Mouse (Mus musculus) midbrain, embryonic 14.5 days (tissue): Measurements from ENCODE around the gene Igdcc3. TPM values are rescaled to one million over a fixed set of nuclear protein-coding genes. Genes with fewer than 3 reads are reported as not detected.
"Not testable (repeated sequence)": the region's sequence is repeated elsewhere in the genome, so short reads cannot be mapped to it uniquely, and the experiment has no call there.

Experiments used
- ATAC-seq: fragments of 200-750 bp; cut with Nextera tagmentation; 2 replicates; pipeline ENCODE4 v1.8.0; 2017; ENCODE audit warnings: moderate number of reproducible peaks, moderate library complexity; ENCODE audit not compliant: low FRiP score, low TSS enrichment
- DNase-seq: peaks from one replicate; pipeline ENCODE4 v3.0.0-alpha.2; 2015
- H3K27ac ChIP-seq: fragments of 300-500 bp; sonication (generic); replicated peaks from 2 replicates; pipeline ENCODE4 v1.5.1; 2014; ENCODE audit warnings: mild to moderate bottlenecking, low read depth, low read length, moderate library complexity
- H3K27me3 ChIP-seq: fragments of 300-500 bp; sonication (generic); 2 replicates; pipeline ENCODE4 v1.6.1; 2014; ENCODE audit warnings: low read length, control low read depth, mixed read lengths; ENCODE audit not compliant: control insufficient read depth, insufficient read depth
- H3K36me3 ChIP-seq: fragments of 300-500 bp; sonication (generic); 2 replicates; pipeline ENCODE4 v1.6.1; 2014; ENCODE audit warnings: low read length, control low read depth; ENCODE audit not compliant: control insufficient read depth, insufficient read depth
- H3K4me1 ChIP-seq: fragments of 300-500 bp; sonication (generic); 2 replicates; pipeline ENCODE4 v1.6.1; 2014; ENCODE audit warnings: mild to moderate bottlenecking, antibody characterized with exemption, low read length, control low read depth; ENCODE audit not compliant: control insufficient read depth, insufficient read depth
- H3K4me2 ChIP-seq: fragments of 300-500 bp; sonication (generic); 2 replicates; pipeline ENCODE4 v1.6.1; 2014; ENCODE audit warnings: mild to moderate bottlenecking, low read length, moderate library complexity
- H3K4me3 ChIP-seq: fragments of 300-500 bp; sonication (generic); replicated peaks from 2 replicates; pipeline ENCODE4 v1.5.1; 2014; ENCODE audit warnings: low read depth, low read length
- H3K9ac ChIP-seq: fragments of 300-500 bp; sonication (generic); replicated peaks from 2 replicates; pipeline ENCODE4 v1.6.1; 2014; ENCODE audit warnings: mild to moderate bottlenecking, low read length, moderate library complexity
- H3K9me3 ChIP-seq: fragments of 300-500 bp; sonication (generic); 2 replicates; pipeline ENCODE4 v1.6.1; 2016; ENCODE audit warnings: low read length, control low read depth, mixed read lengths; ENCODE audit not compliant: control insufficient read depth
- WGBS: fragments of 180-500 bp; shearing (Covaris S2); extraction: QIAGEN DNeasy Blood & Tissue Kit; methylation state at CpG from one replicate; pipeline ENCODE4 v1.1.7; 2014; 5-methylcytosine and 5-hydroxymethylcytosine counted together
- polyA plus RNA-seq: library from polyadenylated mRNA; unstranded; fragments of >200 nt; fragmentation: Nextera tagmentation; extraction: Ambion mirVana; gene quantifications from 2 replicates; pipeline ENCODE4 v1.2.1, GENCODE M21; 2014

The Igdcc3 gene
- polyA plus RNA-seq, 1 experiment from 2014 or later, result 14.1 TPM

DNA sequence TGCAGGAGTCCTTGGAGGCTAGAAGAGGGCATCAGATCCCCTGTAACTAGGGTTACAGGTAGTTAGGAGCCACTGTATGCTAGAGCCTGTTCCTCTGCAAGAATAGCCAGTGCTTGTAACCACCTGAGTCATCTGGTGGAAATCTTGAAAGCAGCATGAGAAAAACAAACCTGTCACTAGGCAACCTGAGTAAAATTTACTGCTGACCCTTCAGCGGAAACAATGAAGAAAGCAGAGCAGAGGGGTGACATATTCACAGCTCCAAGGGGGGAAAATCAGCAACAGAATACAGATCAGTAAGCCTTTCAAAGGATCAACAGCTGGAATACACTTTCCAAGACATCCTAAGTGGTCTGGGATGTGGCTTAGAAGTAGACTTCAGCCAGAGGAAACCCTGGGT lies 70.6 kb downstream of the Igdcc3 start:
- Histone ChIP-seq H3K27me3 (no peaks in the 10 kb centered on the region), H3K4me1 (peaks cover 10% of the 10 kb centered on the region; the same call in 1 of the 2 replicates), H3K9me3 (no peaks in the 10 kb centered on the region), H3K4me3 (no peak overlapping the region), H3K4me2 (no peak overlapping the region), H3K27ac (no peak overlapping the region), H3K36me3 (no peaks in the 10 kb centered on the region), H3K9ac (no peak overlapping the region)
- DNase-seq (no peak), ATAC-seq (no peak)
- WGBS, result 44% methylated on average over 1 of the region's 1 CpGs

DNA sequence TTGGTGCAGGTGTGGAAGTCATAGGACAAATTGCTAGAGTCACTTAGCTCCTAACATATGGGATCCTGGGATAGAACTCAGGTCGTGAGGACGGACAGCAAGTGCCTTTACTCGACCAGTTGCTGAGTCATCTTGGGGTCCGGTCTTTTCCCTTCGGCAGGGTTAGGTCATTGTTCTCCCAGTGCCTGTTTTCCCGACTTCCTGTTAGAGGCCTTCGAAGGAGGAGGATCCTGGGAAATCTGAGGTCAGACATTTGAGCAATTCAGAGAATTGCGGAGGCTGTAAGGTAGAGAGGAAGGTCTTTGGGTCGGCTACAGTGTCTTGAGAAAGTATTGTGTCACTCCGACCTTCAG lies 73.4 kb downstream of the Igdcc3 start:
- Histone ChIP-seq H3K9me3 (no peaks in the 10 kb centered on the region), H3K4me1 (peaks cover 10% of the 10 kb centered on the region; the same call in 1 of the 2 replicates), H3K4me2 (peak overlapping the region; percentile 92), H3K36me3 (no peaks in the 10 kb centered on the region), H3K27ac (peak overlapping the region; percentile 88), H3K4me3 (peak overlapping the region; percentile 66), H3K9ac (peak overlapping the region; percentile 87), H3K27me3 (no peaks in the 10 kb centered on the region)
- 15% methylated on average over 10 of the region's 10 CpGs for WGBS
- ATAC-seq (no peak), DNase-seq (no peak)

DNA sequence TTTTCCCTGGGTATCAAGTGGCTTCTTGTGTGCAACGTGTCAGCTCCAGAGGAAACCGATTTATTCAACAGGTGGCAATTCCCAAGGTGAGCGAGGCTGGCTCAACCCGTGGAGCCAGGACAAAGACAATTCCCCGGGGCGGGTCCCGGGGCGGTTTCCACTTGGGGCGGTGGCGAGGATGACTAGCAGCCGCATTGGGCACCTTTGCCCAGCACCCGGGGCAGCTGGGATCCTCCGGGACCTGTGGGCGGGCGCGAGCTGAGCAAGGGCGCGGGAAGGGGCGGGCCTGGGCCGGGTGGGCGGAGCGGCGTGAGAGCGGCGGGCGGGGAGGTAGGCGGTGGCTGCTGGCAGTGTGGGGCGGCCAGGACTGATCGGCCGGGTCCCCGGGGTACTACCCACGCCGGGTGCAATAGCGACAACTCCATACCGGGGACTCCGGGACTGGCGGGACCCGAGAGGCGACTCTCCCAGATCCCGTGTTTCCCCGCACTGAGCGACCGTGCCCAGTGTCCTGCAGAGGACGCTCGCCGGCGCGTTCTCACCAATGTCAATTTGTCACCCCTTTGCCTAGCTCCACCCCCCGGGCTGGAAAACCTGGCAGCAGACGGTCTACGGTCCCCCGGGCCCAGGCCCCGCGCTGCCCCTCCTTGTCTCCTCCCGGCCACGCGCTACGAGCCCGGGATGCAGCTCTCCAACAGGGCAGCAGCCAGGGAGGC lies 73.9 kb downstream of the Igdcc3 start:
- H3K4me1 ChIP-seq, result peaks cover 10% of the 10 kb centered on the region; the same call in 1 of the 2 replicates
- WGBS, result under 1% methylated on average over 58 of the region's 59 CpGs
- H3K4me3 ChIP-seq, result peak overlapping the region; percentile 66
- H3K36me3 ChIP-seq, result no peaks in the 10 kb centered on the region
- peak overlapping the region; percentile 92 for H3K4me2 ChIP-seq
- ATAC-seq (peak; percentile 92), DNase-seq (peak; percentile 87)
- H3K27ac ChIP-seq, result peak overlapping the region; percentile 88
- H3K9me3 ChIP-seq, result no peaks in the 10 kb centered on the region
- no peaks in the 10 kb centered on the region for H3K27me3 ChIP-seq
- peak overlapping the region; percentile 87 for H3K9ac ChIP-seq

DNA sequence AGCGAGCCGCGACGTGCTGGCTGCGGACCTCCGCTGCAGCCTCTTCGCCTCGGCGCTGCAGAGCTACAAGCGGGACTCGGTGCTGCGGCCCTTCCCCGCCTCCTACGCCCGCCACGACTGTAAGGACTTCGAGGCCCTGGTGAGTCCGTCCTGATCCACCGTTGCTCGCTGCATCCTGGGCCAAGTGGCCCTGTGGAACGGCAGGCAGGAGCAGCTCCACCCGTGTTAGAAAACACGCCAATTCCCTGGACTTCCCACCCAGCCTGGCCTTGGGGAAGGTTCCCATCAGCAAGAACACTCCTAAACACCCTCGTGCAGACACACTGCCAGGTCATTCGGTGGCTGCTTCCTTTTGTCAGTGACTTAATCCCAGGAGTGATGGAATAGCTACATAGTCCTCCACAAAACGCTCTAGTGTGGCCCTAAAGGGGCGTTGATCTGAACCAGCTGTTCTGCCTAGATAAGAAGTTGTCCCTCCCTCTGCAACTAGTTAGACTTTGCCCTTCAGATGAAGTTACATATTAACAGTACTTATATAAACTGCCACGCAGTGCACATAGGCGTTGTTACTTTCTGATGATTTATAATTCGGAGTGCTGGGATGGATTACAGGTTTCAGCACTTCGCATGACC lies 74.6 kb downstream of the Igdcc3 start:
- H3K27me3 ChIP-seq, result no peaks in the 10 kb centered on the region
- 11% methylated on average over 31 of the region's 31 CpGs for WGBS
- peak; percentile 55 for DNase-seq
- H3K4me3 ChIP-seq, result peak overlapping the region; percentile 66
- H3K4me2 ChIP-seq, result peak overlapping the region; percentile 92
- H3K27ac ChIP-seq, result peak overlapping the region; percentile 88
- peak; percentile 4 for ATAC-seq
- no peaks in the 10 kb centered on the region for H3K9me3 ChIP-seq
- H3K36me3 ChIP-seq, result no peaks in the 10 kb centered on the region
- H3K9ac ChIP-seq, result peak overlapping the region; percentile 87
- peaks cover 10% of the 10 kb centered on the region; the same call in 1 of the 2 replicates for H3K4me1 ChIP-seq

DNA sequence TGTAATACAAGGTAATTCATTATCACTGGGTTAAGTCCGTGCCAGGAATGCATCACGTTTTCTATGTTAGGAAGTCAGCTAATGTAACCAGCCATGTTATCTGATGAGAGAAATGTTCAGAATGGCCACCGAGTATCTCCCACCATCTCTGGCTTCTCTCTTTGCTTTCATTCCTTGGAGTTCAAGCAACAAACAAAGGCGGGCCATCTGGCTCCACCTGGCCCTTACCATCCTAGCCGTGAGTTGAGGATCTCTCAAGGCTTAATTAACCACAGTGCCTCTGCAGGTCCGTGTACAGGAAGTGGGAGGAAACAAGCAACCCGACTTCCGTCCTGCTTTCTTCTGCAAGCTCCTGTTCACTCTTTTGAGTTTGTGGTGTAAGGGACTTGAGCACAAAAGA lies 76.0 kb downstream of the Igdcc3 start:
- WGBS, result 80% methylated on average over 8 of the region's 8 CpGs
- no peak for ATAC-seq
- DNase-seq, result no peak

DNA sequence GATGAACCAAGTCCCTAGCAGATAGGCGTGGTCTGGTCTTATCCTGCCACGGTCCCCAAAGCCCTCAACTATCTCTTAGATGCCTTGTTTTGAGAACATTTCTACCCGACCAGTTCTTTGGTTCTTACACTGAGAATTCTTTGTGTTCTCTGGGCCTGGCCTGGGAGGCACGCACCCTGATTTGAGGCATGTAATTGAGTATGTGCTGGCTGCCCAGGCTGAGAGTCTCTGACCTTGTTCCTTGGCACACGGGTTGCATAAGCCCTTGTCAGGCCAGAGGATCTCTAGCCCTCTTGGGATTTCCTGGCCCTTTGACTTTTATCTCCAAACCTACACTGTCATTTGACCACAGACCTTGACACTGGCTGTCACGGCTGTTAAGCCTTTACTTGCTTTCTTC lies 76.7 kb downstream of the Igdcc3 start:
- Histone ChIP-seq H3K4me2 (no peak overlapping the region), H3K36me3 (no peaks in the 10 kb centered on the region), H3K4me1 (peaks cover 10% of the 10 kb centered on the region; the same call in 1 of the 2 replicates), H3K27me3 (no peaks in the 10 kb centered on the region), H3K9me3 (no peaks in the 10 kb centered on the region), H3K4me3 (no peak overlapping the region), H3K9ac (no peak overlapping the region), H3K27ac (no peak overlapping the region)
- ATAC-seq, result no peak
- 69% methylated on average over 6 of the region's 6 CpGs for WGBS
- DNase-seq, result no peak

More for the DNA sequence above, 76.0 kb downstream of the Igdcc3 start:
- no peak overlapping the region for H3K4me3 ChIP-seq
- H3K27me3 ChIP-seq, result no peaks in the 10 kb centered on the region
- H3K36me3 ChIP-seq, result no peaks in the 10 kb centered on the region
- no peak overlapping the region for H3K27ac ChIP-seq
- no peaks in the 10 kb centered on the region for H3K9me3 ChIP-seq
- H3K4me2 ChIP-seq, result no peak overlapping the region
- H3K4me1 ChIP-seq, result peaks cover 10% of the 10 kb centered on the region; the same call in 1 of the 2 replicates
- H3K9ac ChIP-seq, result no peak overlapping the region

DNA sequence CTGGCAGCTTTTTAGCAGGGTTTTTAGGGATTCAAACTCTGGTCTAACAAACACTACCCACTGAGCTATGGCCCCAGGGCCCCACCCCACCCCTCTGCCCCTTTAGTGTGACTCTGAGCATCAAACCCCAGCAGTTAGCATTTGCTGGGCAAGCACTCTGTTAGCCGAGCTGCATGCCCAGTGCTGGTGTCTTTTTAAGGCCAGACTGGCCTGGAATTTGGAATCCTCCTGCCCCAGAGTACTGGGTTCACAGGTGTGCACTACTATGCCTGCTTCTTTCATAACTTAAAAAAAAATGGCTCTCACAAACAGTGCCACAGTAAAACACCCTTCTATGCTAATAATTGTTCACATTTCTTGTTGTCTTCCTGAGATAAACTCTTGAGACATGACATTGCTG lies 77.9 kb downstream of the Igdcc3 start:
- no peak overlapping the region for H3K4me2 ChIP-seq
- H3K27me3 ChIP-seq, result no peaks in the 10 kb centered on the region
- 70% methylated on average over 1 of the region's 1 CpGs for WGBS
- no peak overlapping the region for H3K4me3 ChIP-seq
- H3K4me1 ChIP-seq, result peaks cover 10% of the 10 kb centered on the region; the same call in 1 of the 2 replicates
- H3K27ac ChIP-seq, result no peak overlapping the region
- no peak overlapping the region for H3K9ac ChIP-seq
- ATAC-seq (no peak), DNase-seq (no peak)
- no peaks in the 10 kb centered on the region for H3K9me3 ChIP-seq
- no peaks in the 10 kb centered on the region for H3K36me3 ChIP-seq

DNA sequence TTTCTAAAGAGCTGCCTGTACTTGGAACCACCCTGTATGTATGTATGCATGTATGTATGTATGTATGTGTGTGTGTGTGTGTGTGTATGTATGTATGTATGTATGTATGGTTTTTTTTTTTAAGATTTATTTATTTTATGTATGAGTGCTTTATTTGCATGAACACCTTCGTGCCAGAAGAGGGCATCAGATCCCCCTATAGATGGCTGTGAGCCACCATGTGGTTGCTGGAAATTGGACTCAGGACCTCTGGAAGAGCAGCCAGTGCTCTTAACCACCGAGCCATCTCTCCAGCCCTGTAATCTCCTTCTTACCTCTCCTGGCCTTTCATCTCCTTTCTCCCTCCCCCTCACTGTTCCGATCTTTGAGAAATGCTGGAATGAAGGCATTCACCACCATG lies 79.4 kb downstream of the Igdcc3 start:
- H3K4me1 ChIP-seq, DNase-seq, H3K36me3 ChIP-seq, H3K27me3 ChIP-seq, H3K9ac ChIP-seq, ATAC-seq, H3K4me2 ChIP-seq, H3K9me3 ChIP-seq, H3K27ac ChIP-seq, H3K4me3 ChIP-seq: not testable (repeated sequence)
- WGBS, result 43% methylated on average over 3 of the region's 3 CpGs

DNA sequence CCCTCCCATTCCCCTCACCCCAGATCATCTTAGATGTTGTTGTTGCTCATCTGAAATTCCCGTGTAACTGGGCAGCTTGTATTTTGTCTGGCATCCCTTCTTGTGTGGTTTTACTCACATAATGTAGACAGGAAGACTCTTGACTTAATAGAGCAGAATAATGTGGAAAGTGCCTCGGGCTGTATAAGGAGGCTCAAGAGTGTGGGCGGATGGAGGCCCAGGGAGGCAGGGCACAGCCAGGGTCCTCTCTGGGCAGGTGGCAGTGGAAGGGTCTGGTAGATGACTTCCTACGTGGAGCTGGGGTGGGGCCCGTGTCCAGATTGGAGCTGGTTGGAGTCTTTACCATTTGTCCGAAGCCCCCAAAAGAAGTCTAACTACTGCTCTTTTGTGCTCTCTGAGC lies 82.9 kb downstream of the Igdcc3 start:
- 89% methylated on average over 6 of the region's 6 CpGs for WGBS
- no peaks in the 10 kb centered on the region for H3K9me3 ChIP-seq
- ATAC-seq, result no peak
- no peak overlapping the region for H3K9ac ChIP-seq
- no peak for DNase-seq
- no peak overlapping the region for H3K4me2 ChIP-seq
- no peak overlapping the region for H3K27ac ChIP-seq
- no peak overlapping the region for H3K4me3 ChIP-seq
- H3K36me3 ChIP-seq, result no peaks in the 10 kb centered on the region
- H3K4me1 ChIP-seq, result no peaks in the 10 kb centered on the region
- H3K27me3 ChIP-seq, result no peaks in the 10 kb centered on the region
